Mouse (Mus musculus): Measurements from ENCODE around the gene Fbxw9.
"Not testable (repeated sequence)": the region's sequence is repeated elsewhere in the genome, so short reads cannot be mapped to it uniquely, and the experiment has no call there.

Gene Fbxw9

DNA sequence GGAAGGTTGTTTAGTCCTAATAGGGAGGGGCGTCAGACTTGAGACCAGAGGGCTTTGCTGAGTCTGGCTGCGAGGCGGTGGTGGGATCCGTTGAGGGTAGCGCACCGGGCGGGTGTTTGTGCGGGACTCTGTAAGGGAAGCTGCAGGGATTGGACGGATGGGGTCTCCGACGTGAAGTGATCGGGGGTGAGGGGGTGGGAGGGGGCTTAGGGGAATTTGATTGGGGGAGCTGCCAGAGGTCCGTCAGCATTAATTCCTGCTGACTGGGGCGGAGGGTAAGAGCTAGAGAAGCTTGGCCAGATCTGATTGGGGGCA lies 22.5 kb upstream of the Fbxw9 start:
- DNase-seq (ENCODE audit: low spot score in 2 of 2), result no peak

DNA sequence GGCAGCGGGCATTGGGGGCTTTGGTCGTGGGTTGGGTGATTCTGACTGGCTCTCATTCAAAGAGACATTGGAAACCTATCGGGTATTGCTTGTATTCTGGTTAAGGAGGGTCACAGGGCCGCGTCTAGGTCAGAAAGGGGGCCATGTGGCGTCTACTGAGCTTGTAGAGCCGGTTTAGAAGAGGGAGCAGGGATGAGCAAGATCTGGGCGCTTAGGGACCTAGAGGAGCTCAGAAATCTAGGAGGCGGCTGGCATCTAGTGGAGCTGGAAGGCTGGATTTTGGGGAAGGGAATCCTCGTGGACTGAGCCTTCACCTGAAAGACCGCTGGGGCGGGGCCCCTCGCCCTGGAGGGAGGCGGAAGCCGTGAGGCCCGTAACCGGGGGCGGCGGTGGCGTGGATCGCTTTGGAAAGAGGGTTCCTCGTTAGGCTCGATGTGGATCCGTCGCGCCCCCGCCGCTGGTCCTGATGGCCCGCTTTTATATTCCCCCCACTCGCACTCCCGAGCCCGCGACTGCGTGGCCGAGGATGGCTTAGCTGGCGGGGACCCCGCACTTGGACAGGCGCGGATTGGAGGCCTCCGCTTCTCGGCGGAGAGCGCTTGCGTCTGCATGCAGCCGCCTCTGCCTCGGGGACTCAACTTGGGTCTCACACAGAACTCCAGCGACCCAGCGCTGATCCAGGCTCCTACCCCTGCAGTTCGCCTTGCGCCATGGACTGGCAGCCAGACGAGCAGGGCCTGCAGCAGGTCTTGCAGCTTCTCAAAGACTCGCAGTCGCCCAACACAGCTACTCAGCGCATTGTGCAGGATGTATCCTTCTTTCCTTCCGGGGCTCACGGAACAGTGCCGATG lies 21.9 kb upstream of the Fbxw9 start:
- DNase-seq (ENCODE audit: low spot score in 2 of 2), result peak; percentile 72 to 74

DNA sequence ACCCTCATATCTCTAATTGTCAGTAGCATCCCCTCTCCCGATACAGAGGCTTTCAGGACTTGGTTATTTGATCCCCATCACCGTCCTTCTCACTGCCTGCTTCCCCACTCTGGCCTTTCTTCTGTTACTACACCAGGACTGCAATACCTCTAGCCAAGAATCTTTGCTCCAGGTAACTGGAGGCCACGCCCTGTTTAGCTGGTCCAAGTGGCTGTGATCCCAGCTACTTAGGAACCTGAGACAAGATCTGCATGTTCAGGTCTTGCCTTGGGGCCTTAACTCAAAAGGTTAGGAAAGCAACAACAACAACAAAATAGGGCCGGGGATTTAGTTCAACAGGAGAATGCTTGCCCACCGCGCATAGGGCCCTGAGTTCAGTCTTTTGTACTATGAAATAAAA lies 16.2 kb upstream of the Fbxw9 start:
- DNase-seq (ENCODE audit: low spot score in 2 of 2), result no peak

DNA sequence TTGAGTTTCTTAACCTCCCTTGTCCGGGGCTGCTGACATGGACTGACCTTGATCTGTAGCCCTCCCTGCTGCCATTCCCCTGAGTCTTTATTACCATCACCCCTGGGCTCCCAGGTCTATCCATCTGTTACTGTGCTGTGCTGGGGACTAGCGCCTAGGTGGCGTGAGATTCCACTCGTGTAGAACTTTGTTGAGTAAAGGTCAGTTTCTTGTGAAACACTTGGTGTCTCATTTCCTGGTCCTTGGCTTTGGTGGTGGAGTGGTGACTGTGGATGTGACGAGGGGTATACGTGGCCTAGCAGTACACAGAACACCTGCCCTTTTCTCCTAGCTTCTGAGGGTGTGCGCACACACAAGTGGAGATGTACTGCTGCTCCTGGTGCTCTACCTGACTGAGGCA lies 2.5 kb upstream of the Fbxw9 start:
- no peak for DNase-seq (ENCODE audit: low spot score in 2 of 2)

DNA sequence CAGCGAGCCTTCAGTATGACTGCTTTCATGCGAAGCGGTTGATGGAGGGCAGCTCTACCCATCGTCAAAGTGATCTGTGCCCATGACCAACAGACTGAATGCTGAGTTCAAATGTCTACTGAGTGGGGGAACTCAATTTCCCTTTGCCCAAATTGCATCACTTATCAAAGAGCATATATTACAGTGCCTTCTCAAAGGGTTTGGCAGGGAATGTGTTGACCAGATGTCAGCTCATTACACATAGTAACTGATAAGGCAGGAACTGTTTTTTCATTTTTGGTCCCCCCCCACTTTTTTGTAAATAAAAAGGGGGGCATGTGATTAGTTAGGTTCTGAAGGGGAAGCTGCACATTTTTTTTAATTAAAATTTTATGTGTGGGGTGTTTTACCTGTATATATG lies 2.7 kb downstream of the Fbxw9 start:
- DNase-seq (ENCODE audit: low spot score in 2 of 2), result no peak

DNA sequence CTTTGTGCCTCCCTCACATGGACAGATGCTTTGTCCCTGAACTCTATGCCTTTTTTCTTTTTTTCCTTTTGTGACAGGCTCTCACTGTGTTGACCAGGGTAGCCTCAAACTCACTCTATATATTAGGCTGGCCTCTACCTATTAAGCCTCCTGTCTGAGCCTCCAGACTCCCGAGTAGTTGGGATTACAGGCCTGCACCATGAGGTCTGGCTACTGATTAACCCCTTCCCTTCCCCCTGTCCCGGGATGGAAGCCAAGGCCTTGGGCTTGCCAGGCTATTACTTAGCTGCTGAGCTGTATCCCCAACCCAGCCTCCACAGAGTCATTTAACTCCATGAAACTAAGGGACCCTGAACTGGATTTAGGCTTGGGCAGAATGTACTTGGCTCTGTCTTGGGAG lies 5.4 kb downstream of the Fbxw9 start:
- DNase-seq (ENCODE audit: low spot score in 2 of 2), result no peak

DNA sequence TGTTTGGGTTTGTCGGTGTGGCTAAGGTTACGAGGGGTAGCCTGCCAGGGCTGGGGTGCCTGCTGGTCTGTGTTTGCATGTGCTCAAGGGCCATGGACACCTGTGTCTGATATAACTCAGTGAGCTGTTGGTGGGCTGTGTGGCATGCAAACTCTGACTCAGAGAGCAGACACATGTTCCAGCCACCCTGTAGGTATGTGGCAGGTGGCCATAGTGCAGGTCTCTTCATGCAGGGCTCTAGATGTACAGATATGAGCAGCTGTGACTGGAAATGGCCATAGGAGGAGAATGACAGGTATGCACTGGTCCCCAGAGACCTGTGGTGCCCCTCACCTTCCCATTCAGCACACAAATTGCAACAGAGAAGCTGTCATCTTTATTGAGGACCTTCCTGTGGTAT lies 7.3 kb downstream of the Fbxw9 start:
- no peak for DNase-seq (ENCODE audit: low spot score in 2 of 2)

DNA sequence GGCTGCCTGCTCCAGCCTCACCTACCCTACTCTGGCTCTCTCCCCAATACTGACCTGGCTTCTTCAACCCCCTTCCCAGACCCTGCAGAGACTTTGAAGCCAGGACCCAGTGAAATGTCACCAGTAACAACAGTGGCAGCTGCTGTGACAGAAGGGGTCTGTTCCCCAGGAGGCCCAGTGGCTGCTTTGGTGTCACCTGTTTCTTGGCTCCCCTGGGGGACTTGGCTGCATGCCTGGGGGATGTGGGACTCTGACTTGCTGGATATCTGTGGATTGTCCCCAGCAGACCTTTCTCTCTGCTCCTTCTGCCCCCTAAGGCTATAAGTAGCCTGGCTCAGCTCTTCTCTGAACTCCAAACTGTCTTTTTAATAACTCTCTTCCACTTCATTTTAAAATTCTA lies 8.1 kb downstream of the Fbxw9 start, which contains the start of gene Gm5741:
Gene Gm5741, minus strand, starts transcription at position 1 of the 400 bp plus-strand sequence.
- no peak for DNase-seq (ENCODE audit: low spot score in 2 of 2)

DNA sequence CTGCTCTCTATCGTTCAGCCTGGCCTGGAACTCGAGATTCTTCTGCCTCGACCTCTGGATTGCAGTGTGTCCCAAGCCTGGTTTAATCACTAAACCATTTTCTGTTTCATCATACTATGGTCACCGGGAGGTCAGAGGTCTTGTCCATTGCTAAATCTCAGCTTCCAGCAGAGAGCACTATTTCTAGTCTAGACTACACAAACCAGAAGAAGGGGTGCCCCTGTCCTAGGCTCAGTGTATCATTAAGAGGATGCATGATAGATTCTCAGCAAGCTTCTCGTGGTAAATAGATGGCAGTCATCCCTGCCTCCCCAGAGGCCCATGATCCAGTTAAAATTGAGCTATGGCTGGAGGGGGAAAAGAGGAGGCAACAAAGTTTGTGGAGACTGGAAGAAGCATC lies 11.2 kb downstream of the Fbxw9 start:
- DNase-seq (ENCODE audit: low spot score in 2 of 2), result no peak

DNA sequence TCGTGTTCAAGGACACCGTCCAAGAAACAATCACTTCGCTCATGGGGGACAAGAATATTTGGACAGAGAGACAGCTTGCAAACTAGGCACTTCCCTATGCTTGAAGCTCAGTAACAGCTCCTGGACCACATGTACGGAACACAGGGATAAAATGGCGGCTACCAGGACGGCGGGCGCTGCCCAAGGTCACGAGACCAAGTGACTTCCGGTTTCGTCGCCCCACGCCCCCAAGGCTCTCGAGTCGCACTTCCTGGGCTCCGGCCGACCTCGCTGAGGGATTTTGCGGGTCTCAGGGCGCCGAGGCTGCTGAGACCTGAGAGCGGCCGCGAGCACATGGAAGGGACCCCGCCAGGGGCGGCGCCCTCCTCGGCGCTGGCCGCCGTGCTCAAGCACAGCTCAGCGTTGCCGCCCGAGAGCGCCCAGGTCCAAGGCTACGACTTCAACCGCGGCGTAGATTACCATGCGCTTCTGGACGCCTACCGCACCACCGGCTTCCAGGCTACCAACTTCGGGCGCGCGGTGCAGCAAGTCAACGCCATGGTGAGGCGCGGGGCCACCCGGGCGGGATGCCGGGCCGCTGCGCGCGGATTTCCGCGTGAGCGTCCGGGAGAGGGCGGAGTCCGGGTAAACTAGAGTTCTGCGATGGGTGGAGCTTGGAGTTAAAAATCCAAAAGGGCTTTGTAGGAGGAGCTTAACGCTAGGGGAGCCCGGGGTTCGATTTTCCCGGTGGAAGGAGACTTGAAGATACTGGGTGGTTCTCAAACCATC lies 11.8 kb downstream of the Fbxw9 start, which contains the start of gene Dhps:
Gene Dhps, plus strand, starts transcription at position 244 of the 768 bp plus-strand sequence.
- peak; percentile 78 to 91 for DNase-seq (ENCODE audit: low spot score in 2 of 2)

DNA sequence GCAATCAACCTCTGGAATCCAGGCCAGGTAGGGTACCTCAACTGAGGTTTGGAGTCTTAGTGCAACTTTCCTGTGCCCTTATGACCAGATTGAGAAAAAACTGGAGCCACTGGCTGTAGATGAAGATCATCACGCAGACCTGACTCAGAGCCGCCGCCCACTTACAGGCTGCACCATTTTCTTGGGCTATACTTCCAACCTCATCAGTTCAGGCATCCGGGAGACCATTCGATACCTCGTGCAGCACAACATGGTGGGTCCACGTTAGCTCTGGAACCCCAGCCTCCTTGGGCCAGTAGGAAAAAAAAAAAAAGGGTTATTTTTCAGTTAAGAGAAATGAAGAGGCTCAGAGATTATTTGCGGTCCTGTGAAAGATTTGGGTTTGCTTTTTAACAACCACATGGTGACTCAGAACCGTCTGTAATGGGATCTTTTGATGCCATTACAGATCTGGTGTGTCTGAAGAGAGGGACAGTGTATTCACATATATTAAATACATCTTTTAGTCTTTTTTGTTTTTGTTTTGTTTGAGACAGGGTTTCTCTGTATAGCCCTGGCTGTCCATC lies 12.6 kb downstream of the Fbxw9 start:
- DNase-seq (ENCODE audit: low spot score in 2 of 2), result no peak

DNA sequence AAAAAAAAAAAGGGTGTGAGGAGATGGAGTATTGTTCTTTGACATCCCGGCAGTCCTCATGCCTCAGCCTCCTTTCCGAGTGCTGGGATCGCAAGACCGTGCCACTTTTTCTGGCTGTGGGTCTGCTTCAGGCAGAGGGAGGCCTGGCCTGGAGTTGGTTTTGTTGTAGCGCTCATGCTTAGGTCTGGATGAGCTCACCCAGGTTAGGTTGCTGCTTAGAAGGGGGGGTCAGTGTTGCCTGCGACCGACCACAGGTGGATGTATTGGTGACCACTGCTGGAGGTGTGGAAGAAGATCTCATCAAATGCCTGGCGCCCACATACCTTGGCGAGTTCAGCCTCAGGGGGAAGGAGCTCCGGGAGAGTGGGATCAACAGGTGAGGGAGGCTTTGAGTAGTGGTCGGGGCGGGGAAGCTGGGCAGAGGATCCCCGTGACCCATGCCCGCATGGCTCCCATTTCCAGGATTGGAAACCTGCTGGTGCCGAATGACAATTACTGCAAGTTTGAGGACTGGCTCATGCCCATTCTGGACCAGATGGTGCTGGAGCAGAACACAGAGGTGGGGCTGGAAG lies 13.3 kb downstream of the Fbxw9 start:
- no peak for DNase-seq (ENCODE audit: low spot score in 2 of 2)

DNA sequence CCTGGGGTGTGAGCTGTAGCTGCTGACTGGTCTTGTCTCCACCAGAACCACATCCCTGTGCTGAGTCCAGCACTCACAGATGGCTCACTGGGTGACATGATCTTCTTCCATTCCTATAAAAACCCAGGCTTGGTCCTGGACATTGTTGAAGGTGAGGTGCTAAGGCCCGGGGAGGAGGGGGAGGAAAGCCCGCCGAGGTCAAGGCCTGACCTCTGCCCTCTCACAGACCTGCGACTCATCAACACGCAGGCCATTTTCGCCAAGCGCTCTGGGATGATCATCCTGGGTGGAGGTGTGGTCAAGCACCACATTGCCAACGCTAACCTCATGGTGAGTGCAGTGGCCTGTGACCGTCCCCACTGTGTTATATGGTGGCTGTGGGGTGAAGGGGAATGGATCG lies 14.3 kb downstream of the Fbxw9 start:
- DNase-seq (ENCODE audit: low spot score in 2 of 2), result no peak

DNA sequence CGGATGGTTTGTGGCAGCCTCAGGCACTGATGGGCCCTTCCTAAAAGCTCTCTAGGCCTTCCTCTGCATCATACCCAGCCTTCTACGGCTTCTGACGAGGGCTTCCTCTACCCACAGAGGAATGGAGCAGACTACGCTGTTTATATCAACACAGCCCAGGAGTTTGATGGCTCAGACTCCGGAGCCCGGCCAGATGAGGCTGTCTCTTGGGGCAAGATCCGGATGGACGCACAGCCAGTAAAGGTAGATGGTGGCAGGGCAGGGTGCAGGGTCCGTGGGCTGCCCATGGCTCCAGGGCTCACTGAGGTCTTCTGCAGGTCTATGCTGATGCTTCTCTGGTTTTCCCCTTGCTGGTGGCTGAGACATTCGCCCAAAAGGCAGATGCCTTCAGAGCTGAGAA lies 14.8 kb downstream of the Fbxw9 start:
- no peak for DNase-seq (ENCODE audit: low spot score in 2 of 2)

DNA sequence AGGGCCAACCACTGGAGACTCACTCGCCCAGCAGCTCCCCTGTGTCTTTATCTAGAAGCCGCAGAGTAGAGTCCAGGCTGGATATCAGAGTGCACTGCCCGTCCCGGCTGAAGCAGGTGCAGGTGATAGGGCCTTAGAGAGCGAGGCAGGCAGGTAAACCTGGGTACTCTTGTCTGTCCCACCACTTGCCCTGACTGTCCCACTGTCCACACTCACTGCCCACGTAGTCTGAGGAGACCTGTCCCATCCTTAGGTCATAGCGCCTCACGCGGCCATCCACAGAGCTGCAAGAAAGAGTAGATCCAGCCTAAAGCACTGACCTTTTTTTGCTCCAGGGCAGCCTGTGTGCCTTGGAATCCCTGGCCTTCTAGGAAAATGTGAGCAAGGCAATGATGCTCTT lies 16.1 kb downstream of the Fbxw9 start:
- DNase-seq (ENCODE audit: low spot score in 2 of 2), result peak; percentile 62 to 78

DNA sequence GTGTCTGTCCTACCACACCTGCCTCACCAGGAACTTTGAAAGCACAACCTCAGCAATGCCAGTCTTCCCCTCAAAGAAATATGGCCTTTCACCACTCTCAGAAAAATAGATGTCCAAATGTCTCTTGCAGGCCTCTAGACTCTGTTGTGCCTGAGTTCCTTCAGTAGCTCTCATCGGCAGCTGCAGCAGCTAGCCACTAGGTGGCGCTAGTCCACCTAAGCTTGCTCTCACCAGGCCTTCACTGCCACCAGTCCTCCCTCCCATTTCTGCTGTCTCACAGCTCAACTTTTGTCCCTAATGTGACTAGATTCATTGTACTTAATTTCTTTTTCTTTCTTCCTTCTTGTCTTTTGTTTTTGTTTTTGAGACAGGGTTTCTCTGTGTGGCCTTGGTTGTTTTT lies 17.1 kb downstream of the Fbxw9 start:
- DNase-seq (ENCODE audit: low spot score in 2 of 2), result peak; percentile 70 to 86

DNA sequence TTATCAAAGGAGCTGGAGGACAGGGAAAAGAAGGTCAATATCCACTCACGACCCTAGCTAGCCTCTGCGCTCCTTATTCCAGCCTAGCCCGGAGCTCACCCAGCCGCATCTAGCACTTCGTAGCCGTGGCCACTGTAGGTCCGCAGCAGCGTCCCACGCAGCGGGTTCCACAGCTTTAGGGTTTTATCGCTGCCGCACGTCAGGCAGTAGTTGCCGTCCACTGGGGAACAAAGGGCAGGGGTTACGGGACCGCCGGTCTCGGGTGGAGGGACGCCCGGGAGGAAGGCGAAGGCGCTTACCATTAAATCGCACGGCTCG lies 20.3 kb downstream of the Fbxw9 start:
- peak; percentile 67 to 80 for DNase-seq (ENCODE audit: low spot score in 2 of 2)

DNA sequence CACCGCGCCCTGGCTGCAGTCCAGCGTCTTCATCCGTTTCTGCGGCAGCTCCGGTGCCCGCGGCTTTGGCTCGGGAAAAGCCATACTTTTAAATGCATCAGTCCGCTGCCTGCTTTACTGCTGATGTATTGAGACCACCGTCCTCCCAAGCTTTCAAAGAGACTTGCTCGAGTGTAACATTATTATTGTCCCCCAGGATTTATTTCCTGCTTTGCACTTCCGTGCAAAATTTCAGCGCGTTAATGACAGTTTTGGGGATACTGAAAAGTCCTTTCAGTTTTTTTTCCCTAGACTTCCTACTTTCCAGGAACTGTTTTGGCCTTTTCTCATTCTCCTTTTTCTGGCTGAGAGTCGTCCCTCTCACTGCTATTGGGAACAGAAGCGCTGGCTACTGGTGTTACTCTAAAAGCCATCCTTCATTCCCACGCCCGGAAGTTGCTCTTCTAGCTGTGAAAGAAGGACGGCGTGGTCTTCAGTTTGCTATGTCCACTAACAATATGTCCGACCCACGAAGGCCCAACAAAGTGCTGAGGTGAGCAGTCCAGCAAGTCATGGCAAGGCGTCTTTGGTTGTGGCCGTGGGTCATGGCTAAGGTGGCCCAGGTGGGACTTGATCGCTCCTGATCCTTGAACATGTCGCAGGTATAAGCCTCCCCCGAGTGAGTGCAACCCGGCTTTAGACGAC lies 20.8 kb downstream of the Fbxw9 start, which contains the start of gene Wdr83os:
Gene Wdr83os, plus strand, starts transcription at position 209 of the 684 bp plus-strand sequence.
- peak; percentile 72 to 79 for DNase-seq (ENCODE audit: low spot score in 2 of 2)

DNA sequence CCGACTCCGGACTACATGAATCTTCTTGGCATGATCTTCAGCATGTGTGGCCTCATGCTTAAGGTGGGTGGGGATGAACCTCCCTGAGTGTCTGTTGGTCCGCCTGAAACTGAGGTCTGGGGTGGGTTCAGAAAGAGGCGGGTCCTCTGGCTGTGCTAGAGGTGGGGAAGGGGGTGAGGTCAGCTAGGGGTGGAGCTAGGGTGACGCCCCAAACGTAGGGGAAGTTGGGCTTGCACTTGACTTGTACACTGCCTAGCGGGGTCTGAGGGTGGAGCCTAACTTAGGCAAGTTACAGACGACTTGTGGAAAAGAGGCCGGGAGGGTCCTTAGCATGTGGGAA lies 21.3 kb downstream of the Fbxw9 start, which contains the start of gene Wdr83:
Gene Wdr83, minus strand, starts transcription at position 91 of the 340 bp plus-strand sequence.
- peak in 1 of 2 experiments; percentile 75 for DNase-seq (ENCODE audit: low spot score in 2 of 2)

DNA sequence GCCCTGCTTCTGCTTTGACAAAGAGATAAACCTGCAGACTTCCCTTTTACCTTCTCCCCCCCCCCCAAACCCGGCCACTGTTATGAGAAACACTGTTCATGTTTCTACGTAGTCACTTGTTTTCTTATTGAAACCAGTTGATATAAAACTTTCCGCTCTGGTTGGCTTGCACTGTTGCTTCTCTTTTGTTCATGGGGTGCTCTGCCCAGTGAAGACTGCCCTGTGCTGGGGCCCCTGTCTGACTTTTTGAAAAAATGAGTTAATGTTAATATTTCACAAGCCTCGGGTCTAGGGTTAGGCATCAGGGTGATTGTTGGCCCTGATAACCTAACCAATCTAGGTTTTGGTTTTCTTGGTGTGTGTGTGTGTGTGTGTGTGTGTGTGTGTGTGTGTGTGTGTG lies 22.3 kb downstream of the Fbxw9 start:
- not testable (repeated sequence) for DNase-seq (ENCODE audit: low spot score in 2 of 2)

DNA sequence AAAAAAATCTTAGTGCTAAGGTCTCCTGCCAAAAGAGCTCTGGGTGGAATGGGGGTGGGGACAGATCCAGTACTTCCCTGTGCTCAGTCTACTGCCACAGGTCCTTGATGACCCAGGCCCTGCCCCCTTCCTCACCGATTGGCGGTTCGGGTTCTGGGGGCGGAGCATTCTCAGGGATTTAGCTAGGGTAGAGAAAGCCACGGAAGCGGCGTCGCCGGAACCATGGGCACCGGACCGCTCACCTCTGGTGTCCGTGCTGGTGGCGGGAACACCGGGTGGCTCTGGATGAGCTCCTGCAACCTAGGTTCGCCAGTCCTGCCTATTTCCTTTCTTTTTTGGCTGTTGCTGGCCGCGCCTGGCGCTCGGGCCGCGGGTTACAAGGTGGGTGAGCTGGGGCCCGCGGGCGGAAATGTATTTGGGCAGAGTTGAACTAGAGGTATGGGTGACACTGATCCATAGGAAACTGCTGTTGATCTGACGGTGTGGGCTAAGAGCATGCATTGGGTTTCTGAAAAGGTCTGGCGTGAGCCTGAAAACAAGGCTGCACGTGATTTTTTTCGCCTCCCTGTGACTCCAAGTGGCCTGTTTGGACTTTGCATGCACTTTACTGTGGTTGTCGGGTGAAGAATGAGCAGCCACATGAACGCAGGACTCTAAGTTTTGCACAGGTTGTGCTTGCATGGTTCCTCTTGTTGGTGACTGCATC lies 23.4 kb downstream of the Fbxw9 start, which contains the start of gene Man2b1:
Gene Man2b1, plus strand, starts transcription at position 163 of the 706 bp plus-strand sequence.
- peak; percentile 69 to 90 for DNase-seq (ENCODE audit: low spot score in 2 of 2)
